Mouse (Mus musculus) lung, adult 2 months (tissue): ENCODE results near the gene Dnttip2. TPM values are rescaled to one million over a fixed set of nuclear protein-coding genes. Genes with fewer than 3 reads are reported as not detected.

Experiments
- DNase-seq: peaks from one replicate; pipeline ENCODE4 v3.0.0; 2022
- H3K4me1 ChIP-seq: fragments of 200-500 bp; 2 replicates; pipeline ENCODE4 v1.6.1; 2011; ENCODE audit warnings: low read length; ENCODE audit not compliant: control insufficient read depth, insufficient read depth
- H3K4me3 ChIP-seq: fragments of 200-500 bp; replicated peaks from 2 replicates; pipeline ENCODE3; 2011; ENCODE audit warnings: low read depth, mild to moderate bottlenecking, control low read depth, low read length; ENCODE audit errors: extremely low read depth
- CTCF ChIP-seq: fragments of 200-500 bp; IDR thresholded peaks from 2 replicates; pipeline ENCODE4 v1.5.1; 2011; ENCODE audit warnings: mild to moderate bottlenecking, low read length, control low read depth; ENCODE audit not compliant: insufficient read depth
- POLR2A ChIP-seq: fragments of 200-500 bp; IDR thresholded peaks from 2 replicates; pipeline ENCODE4 v1.6.1; 2011; ENCODE audit warnings: low read depth, mild to moderate bottlenecking, control low read depth, low read length, borderline replicate concordance; ENCODE audit errors: extremely low read depth
- WGBS: fragments of 180-500 bp; shearing (Covaris S2); methylation state at CpG from one replicate; pipeline ENCODE4 v1.1.7; 2018; 5-methylcytosine and 5-hydroxymethylcytosine counted together
- polyA plus RNA-seq: library from polyadenylated mRNA; depleted of rRNA; stranded (reverse); fragments of >200 nt; gene quantifications from 2 replicates; pipeline ENCODE4 v1.2.3, GENCODE M21; 2012

The Dnttip2 gene
- polyA plus RNA-seq, 1 experiment = 8.1 TPM

- TF ChIP-seq CTCF (no peak), POLR2A (no peak)
- WGBS = 86% methylated on average over 4 of the region's 4 CpGs
- no peak for DNase-seq
- H3K4me1 ChIP-seq = no peaks in the 10 kb centered on the region
- no peak overlapping the region for H3K4me3 ChIP-seq
Observed at GRCm38 (mm10) chr3:122304560-122304959, 30.4 kb downstream of the Dnttip2 start.

- 29% methylated on average over 4 of the region's 4 CpGs for whole genome bisulfite sequencing
- DNase-seq = no peak
- H3K4me3 ChIP-seq = no peak overlapping the region
- no peaks in the 10 kb centered on the region for H3K4me1 ChIP-seq
- TF ChIP-seq POLR2A (no peak), CTCF (no peak)
Observed at GRCm38 (mm10) chr3:122307894-122308671, 33.9 kb downstream of the Dnttip2 start.

DNA sequence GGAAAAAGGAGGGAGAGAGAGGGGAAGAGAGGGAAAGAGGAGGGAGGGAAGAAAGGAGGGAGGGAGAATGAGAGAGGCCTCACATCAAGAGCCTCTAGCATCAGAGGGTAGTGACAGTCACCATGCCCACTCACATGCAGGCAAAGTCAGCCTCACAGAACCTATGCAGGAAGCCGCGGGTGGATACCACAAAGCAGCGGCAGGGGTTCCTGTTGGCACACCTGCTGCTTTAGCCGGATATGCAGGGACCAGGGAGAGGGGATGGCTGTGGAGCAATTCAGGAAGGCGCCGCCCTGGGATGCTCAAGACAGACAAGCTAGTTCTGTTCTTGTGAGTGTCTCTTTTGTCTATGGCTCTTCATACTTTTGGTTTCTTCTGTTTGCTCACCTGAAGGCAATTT, 34.8 kb downstream of the Dnttip2 start:
- DNase-seq = no peak
- TF ChIP-seq POLR2A (no peak), CTCF (no peak)
- 23% methylated on average over 6 of the region's 6 CpGs for WGBS

GRCm38 (mm10) chr3:122312078-122312477, 37.9 kb downstream of the Dnttip2 start:
- peak; percentile 89 for DNase-seq
- Histone ChIP-seq H3K4me1 (no peaks in the 10 kb centered on the region), H3K4me3 (no peak overlapping the region)
- TF ChIP-seq CTCF (peak; percentile 84), POLR2A (no peak)
- WGBS = 20% methylated on average over 2 of the region's 2 CpGs

More for the DNA sequence above, 34.8 kb downstream of the Dnttip2 start:
- Histone ChIP-seq H3K4me3 (no peak overlapping the region), H3K4me1 (no peaks in the 10 kb centered on the region)

GRCm38 (mm10) chr3:122312936-122313629, 38.9 kb downstream of the Dnttip2 start:
- DNase-seq = no peak
- 80% methylated on average over 10 of the region's 10 CpGs for WGBS
- no peak overlapping the region for H3K4me3 ChIP-seq
- no peak for TF ChIP-seq POLR2A
- TF ChIP-seq CTCF = no peak
- H3K4me1 ChIP-seq = no peaks in the 10 kb centered on the region

- WGBS = 59% methylated on average over 7 of the region's 7 CpGs
- Histone ChIP-seq H3K4me1 (no peaks in the 10 kb centered on the region), H3K4me3 (no peak overlapping the region)
- DNase-seq = no peak
- TF ChIP-seq CTCF (no peak), POLR2A (no peak)
Observed at GRCm38 (mm10) chr3:122313936-122314335, 39.7 kb downstream of the Dnttip2 start.

DNA sequence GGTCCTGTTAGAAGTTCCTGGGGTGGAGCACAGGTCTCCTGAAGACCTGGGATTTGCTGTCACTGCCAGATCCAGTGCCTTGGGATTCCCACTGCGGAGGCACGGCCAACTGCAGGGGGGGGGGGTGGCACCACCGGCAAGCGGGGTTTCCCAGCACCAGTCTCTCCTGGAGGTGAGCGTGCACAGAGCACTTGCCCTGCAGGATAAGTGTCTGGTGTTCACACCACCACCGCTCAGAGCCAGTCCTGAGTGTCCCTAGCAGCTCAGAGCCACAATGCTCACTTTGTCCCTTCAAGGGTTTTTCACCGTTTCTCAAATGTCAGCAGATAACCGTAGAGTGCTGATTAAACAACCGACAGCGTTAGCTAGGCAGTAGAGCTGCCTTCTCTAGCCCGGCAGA, 42.4 kb downstream of the Dnttip2 start:
- no peak for TF ChIP-seq CTCF
- no peak for TF ChIP-seq POLR2A
- WGBS = 29% methylated on average over 11 of the region's 11 CpGs
- no peak overlapping the region for H3K4me3 ChIP-seq

DNA sequence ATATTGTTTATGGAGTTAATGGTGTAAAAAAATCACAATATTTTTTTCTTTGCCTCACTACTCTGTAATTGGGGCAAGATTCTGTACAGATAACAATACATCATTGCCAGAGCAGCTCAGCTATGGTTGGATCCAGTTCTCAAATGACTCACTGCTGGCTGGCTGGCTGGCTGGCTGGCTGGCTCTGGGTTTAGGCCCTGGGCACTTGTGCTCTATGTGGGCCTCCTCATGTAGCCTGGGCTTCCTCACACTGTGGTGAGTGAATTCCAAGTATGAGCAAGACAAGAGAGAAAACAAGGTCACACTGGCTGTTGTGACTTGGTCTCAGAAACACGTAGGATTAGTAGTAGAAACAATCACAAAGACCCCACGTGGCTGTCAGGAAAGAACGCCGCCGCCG, 43.2 kb downstream of the Dnttip2 start:
- WGBS = 82% methylated on average over 6 of the region's 6 CpGs
- DNase-seq = no peak
- Histone ChIP-seq H3K4me1 (no peaks in the 10 kb centered on the region), H3K4me3 (no peak overlapping the region)
- no peak for TF ChIP-seq CTCF
- TF ChIP-seq POLR2A = no peak

More for the DNA sequence above, 42.4 kb downstream of the Dnttip2 start:
- DNase-seq = no peak
- H3K4me1 ChIP-seq = no peaks in the 10 kb centered on the region

- Histone ChIP-seq H3K4me1 (no peaks in the 10 kb centered on the region), H3K4me3 (no peak overlapping the region)
- WGBS = 50% methylated on average over 9 of the region's 9 CpGs
- TF ChIP-seq POLR2A (no peak), CTCF (no peak)
- DNase-seq = no peak
Observed at GRCm38 (mm10) chr3:122322226-122322625, 48.0 kb downstream of the Dnttip2 start.

DNA sequence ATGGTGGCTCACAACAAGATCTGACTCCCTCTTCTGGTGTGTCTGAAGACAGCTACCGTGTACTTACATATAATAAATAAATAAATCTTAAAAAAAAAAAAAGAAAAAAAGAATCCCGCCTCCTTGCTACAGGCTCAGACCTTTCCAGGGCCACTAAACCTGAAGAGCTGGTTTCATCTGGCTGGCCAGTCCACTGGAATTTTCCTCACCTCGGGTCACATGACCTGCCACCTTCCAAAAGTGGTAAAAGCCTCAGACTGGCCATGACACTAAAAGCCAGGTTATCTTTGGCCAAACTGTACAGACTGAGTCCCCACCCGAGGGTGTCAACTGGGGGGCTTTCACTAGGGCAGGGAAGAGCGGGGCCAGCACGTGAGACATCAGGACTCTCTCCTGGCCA, 49.7 kb downstream of the Dnttip2 start:
- WGBS = 78% methylated on average over 6 of the region's 6 CpGs
- no peak for DNase-seq
- TF ChIP-seq CTCF = no peak
- TF ChIP-seq POLR2A = no peak
- no peaks in the 10 kb centered on the region for H3K4me1 ChIP-seq
- H3K4me3 ChIP-seq = no peak overlapping the region
